Mouse (Mus musculus): ENCODE measurements at regions not wholly inside any gene's neighbourhood (a gene's known extent, or its start where the extent isn't known, plus 50 kb on each side); places are given as distances from the start of the nearest gene placed in this dataset.
A peak's percentile ranks its signal among the peaks of the same experiment; 100 is the strongest.

DNA sequence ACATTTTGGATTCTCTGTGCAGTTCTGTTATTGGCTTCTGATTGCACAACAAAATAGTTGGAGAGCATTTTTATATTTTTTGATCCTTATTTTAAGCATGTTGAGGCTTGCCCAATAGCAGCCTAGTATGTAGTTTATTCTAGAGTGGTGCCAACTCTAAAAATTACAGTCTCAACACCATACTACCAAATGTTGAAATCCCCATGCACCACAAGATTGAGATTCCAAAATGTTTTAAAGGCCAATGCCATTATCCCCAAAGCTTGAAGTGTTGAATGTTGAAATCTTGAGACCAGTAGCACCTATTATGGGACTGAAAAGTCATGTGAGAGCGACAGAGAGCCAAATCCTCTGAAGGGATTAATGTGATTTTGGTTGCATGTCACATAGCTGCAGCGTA lies 104.9 kb upstream of the Rbms1 start:
- no peak for ATAC-seq (ENCODE audit: insufficient read depth)
- H3K36me3 ChIP-seq (ENCODE audit: insufficient read depth), result no peaks in the 10 kb centered on the region

DNA sequence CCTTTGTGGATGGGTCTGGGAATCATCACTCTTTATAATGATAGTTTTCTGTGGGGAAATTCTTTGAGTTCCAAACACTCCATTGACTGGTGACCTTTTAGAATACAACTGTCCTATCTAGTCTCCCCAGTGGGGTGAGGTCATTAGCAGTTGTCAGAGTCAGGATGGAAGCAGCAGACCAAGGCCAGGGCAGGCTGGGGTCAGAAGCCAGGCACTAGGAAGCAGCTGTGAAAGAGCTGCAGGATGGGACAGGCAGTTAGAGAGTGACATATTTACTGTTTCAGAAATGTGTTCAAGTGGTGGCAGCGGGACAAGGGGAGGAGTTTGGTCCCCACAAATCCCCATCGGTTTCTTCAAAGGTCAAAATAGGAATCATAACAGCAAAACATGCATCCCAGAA lies 99.1 kb upstream of the Rbms1 start:
- TF ChIP-seq CTCF (IDR thresholded peaks at IDR 0.05; ENCODE audit: low read depth), result no peak
- ATAC-seq (ENCODE audit: insufficient read depth) (peak; percentile 84), DNase-seq (peak; percentile 65)
- H3K4me3 ChIP-seq (ENCODE audit: low read depth, low read length), result no peak overlapping the region
- H3K4me1 ChIP-seq (ENCODE audit: insufficient read depth), result peaks cover 13% of the 10 kb centered on the region
- no peaks in the 10 kb centered on the region for H3K27me3 ChIP-seq (ENCODE audit: insufficient read depth, low read length)
- no peak overlapping the region for H3K27ac ChIP-seq (ENCODE audit: low read depth)
- 34% methylated on average over 2 of the region's 2 CpGs for WGBS
- H3K9me3 ChIP-seq (ENCODE audit: low read depth, low read length), result no peaks in the 10 kb centered on the region
- no peaks in the 10 kb centered on the region for H3K36me3 ChIP-seq (ENCODE audit: insufficient read depth)
- no peak overlapping the region for H3K9ac ChIP-seq
- no peak overlapping the region for H3K4me2 ChIP-seq

More for the DNA sequence above, 104.9 kb upstream of the Rbms1 start:
- TF ChIP-seq CTCF (IDR thresholded peaks at IDR 0.05; ENCODE audit: low read depth), result no peak
- no peak overlapping the region for H3K9ac ChIP-seq
- no peak overlapping the region for H3K27ac ChIP-seq (ENCODE audit: low read depth)
- WGBS, result 79% methylated on average over 2 of the region's 2 CpGs
- H3K27me3 ChIP-seq (ENCODE audit: insufficient read depth, low read length), result no peaks in the 10 kb centered on the region
- H3K4me2 ChIP-seq, result no peak overlapping the region
- DNase-seq, result no peak
- no peak overlapping the region for H3K4me3 ChIP-seq (ENCODE audit: low read depth, low read length)
- H3K9me3 ChIP-seq (ENCODE audit: low read depth, low read length), result no peaks in the 10 kb centered on the region
- H3K4me1 ChIP-seq (ENCODE audit: insufficient read depth), result 0 out of 2 replicates have a peak, but pooled peaks cover 3% of the 10 kb centered on the region

DNA sequence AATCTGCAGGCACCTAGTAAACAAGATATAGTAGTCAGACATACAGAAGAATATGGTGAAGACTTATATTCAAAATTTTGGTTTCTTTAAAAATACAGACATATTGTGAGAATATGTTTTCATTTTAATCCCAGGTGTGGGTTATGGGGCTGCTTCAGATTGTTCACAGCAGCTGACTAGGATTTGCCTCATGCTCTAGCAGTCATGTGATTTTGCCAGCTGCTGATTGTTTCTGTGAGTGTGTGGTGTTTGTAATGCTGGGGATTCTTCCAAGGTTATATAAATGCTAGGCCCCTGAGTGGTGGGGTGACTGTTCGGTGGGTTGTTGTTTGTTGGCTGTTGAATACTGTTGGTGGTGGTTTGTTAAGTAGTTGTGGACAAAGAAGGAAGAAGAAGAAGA lies 97.9 kb upstream of the Rbms1 start:
- H3K9me3 ChIP-seq (ENCODE audit: low read depth, low read length), result no peaks in the 10 kb centered on the region
- TF ChIP-seq CTCF (IDR thresholded peaks at IDR 0.05; ENCODE audit: low read depth), result no peak
- DNase-seq, result no peak
- peaks cover 13% of the 10 kb centered on the region for H3K4me1 ChIP-seq (ENCODE audit: insufficient read depth)
- H3K9ac ChIP-seq, result no peak overlapping the region
- H3K4me3 ChIP-seq (ENCODE audit: low read depth, low read length), result no peak overlapping the region
- no peak overlapping the region for H3K27ac ChIP-seq (ENCODE audit: low read depth)
- ATAC-seq (ENCODE audit: insufficient read depth), result no peak
- no peaks in the 10 kb centered on the region for H3K36me3 ChIP-seq (ENCODE audit: insufficient read depth)
- WGBS, result 72% methylated on average over 1 of the region's 1 CpGs
- H3K27me3 ChIP-seq (ENCODE audit: insufficient read depth, low read length), result no peaks in the 10 kb centered on the region
- no peak overlapping the region for H3K4me2 ChIP-seq

DNA sequence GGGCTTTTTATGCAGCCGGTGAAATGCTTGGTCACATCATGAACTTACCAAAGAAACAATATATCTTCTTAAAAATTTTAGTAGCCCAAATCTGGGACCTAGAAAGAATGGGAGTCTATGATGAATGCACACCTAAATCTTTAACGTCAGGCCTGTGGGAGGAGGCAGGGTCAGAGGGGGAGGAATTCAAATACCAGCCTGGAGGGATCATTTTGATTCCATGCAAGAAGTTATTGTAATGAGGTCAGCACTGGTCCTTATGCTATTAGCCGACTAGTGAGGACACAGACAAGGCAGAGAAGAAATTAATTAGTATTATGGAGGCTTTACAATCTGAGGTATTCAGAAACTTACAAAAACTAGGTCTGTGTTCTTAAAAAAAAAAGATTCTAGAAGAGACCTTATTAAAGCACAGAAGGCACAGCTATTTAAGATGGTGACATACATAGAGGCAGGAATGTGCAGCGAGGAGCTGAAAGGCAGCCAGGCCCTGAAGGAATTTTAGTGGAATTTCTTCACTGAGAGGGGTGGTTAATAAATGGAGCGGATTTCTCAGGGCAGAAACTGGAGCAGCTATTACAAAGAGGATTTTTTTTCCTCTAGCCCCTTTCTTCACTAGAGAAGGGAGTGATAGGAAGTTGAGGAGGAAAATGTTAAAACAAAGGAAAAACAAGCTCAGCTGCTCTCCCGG lies 95.7 kb upstream of the Rbms1 start:
- no peak overlapping the region for H3K9ac ChIP-seq
- no peaks in the 10 kb centered on the region for H3K36me3 ChIP-seq (ENCODE audit: insufficient read depth)
- peak; percentile 80 for DNase-seq
- no peaks in the 10 kb centered on the region for H3K27me3 ChIP-seq (ENCODE audit: insufficient read depth, low read length)
- H3K4me2 ChIP-seq, result no peak overlapping the region
- H3K9me3 ChIP-seq (ENCODE audit: low read depth, low read length), result no peaks in the 10 kb centered on the region
- 17% methylated on average over 6 of the region's 6 CpGs for WGBS
- peak; percentile 82; the same call in 1 of the 2 replicates for ATAC-seq (ENCODE audit: insufficient read depth)
- no peak overlapping the region for H3K4me3 ChIP-seq (ENCODE audit: low read depth, low read length)
- peaks cover 13% of the 10 kb centered on the region for H3K4me1 ChIP-seq (ENCODE audit: insufficient read depth)
- no peak for TF ChIP-seq CTCF (IDR thresholded peaks at IDR 0.05; ENCODE audit: low read depth)
- H3K27ac ChIP-seq (ENCODE audit: low read depth), result peak overlapping the region; percentile 79

DNA sequence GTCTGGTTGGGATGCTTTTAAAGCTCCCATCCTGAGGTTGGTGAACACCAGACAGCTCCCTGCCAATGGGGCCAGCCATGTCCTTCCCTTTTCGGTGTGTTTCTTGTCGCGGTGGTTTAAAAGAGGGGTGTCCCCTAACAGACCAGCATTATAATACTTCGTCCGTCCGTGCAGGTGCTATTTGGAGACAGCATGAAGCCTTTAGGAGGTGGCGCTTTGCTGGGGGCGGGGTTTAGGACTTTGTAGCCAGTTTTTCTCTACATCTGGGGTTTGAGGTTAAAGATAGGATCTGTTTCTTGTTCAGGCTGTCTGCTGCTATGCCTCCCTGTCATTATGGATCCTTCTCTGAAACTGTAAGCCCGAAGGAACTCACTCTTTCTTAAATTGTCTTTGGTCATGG lies 89.3 kb upstream of the Rbms1 start:
- no peak for DNase-seq
- H3K36me3 ChIP-seq (ENCODE audit: insufficient read depth), result no peaks in the 10 kb centered on the region
- 74% methylated on average over 9 of the region's 9 CpGs for WGBS

DNA sequence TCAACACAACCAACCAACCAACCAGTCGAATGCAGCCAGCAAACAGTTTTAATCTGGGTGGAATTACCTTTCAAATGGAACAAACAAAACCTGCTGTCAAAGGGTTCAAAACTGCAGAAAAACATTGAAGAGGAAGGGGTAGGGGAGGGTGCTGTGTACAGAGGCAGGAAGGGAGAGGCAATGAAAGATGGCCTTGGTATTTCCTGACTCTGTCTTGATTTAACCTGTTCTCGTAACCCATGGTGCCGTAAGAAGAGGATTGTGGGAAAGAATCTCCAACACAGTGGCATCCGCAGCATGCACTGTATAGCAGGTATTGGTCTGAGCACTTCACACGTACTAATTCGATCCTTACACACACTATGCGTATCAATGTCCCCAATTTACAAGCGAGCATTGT lies 88.8 kb upstream of the Rbms1 start:
- Histone ChIP-seq H3K36me3 (ENCODE audit: insufficient read depth) (no peaks in the 10 kb centered on the region), H3K4me3 (ENCODE audit: low read depth, low read length) (no peak overlapping the region), H3K4me1 (ENCODE audit: insufficient read depth) (no peaks in the 10 kb centered on the region), H3K4me2 (no peak overlapping the region), H3K9me3 (ENCODE audit: low read depth, low read length) (no peaks in the 10 kb centered on the region), H3K27me3 (ENCODE audit: insufficient read depth, low read length) (no peaks in the 10 kb centered on the region), H3K27ac (ENCODE audit: low read depth) (no peak overlapping the region), H3K9ac (no peak overlapping the region)
- no peak for TF ChIP-seq CTCF (IDR thresholded peaks at IDR 0.05; ENCODE audit: low read depth)
- DNase-seq, result no peak
- WGBS, result 77% methylated on average over 8 of the region's 8 CpGs
- no peak for ATAC-seq (ENCODE audit: insufficient read depth)

More for the DNA sequence above, 89.3 kb upstream of the Rbms1 start:
- Histone ChIP-seq H3K9me3 (ENCODE audit: low read depth, low read length) (no peaks in the 10 kb centered on the region), H3K27me3 (ENCODE audit: insufficient read depth, low read length) (no peaks in the 10 kb centered on the region), H3K4me2 (no peak overlapping the region), H3K4me1 (ENCODE audit: insufficient read depth) (no peaks in the 10 kb centered on the region), H3K27ac (ENCODE audit: low read depth) (no peak overlapping the region), H3K4me3 (ENCODE audit: low read depth, low read length) (no peak overlapping the region), H3K9ac (no peak overlapping the region)
- ATAC-seq (ENCODE audit: insufficient read depth), result no peak
- no peak for TF ChIP-seq CTCF (IDR thresholded peaks at IDR 0.05; ENCODE audit: low read depth)

DNA sequence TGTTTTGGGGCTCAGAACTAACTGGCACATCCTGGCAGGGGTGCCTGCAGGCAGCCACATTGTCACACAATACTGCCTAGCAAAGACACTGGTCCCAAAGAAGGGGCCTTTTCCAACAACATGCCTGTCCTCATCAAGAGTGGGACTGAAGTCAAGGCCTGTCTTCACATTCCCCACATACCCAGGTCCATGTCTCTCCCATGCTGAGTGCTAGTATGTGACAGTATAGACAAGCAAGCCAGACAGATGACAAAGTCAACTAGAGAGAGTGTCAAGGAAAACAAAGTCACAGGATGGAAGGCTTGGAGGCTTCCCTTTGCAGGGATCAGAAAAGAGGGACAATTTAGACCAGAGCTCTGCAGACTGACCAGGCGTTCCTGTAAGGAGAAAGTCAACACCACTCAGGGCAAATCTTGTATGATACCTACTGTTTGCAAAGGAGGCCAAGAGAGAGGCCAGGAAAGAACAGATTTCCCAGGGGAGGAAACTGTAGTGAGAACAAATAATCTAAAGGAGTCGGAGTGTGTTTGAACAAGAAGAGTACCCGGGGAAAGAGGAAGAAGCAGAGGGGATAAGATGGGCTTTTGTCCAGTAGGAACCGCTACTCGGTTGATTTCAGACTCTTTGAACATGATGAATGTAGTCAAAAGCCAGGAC lies 83.2 kb upstream of the Rbms1 start:
- no peaks in the 10 kb centered on the region for H3K4me1 ChIP-seq (ENCODE audit: insufficient read depth)
- no peak for TF ChIP-seq CTCF (IDR thresholded peaks at IDR 0.05; ENCODE audit: low read depth)
- no peak overlapping the region for H3K27ac ChIP-seq (ENCODE audit: low read depth)
- WGBS, result 41% methylated on average over 5 of the region's 5 CpGs
- peak; percentile 16 for DNase-seq
- no peak overlapping the region for H3K4me3 ChIP-seq (ENCODE audit: low read depth, low read length)
- H3K9ac ChIP-seq, result no peak overlapping the region
- no peaks in the 10 kb centered on the region for H3K27me3 ChIP-seq (ENCODE audit: insufficient read depth, low read length)
- no peaks in the 10 kb centered on the region for H3K9me3 ChIP-seq (ENCODE audit: low read depth, low read length)
- ATAC-seq (ENCODE audit: insufficient read depth), result no peak
- H3K36me3 ChIP-seq (ENCODE audit: insufficient read depth), result no peaks in the 10 kb centered on the region
- no peak overlapping the region for H3K4me2 ChIP-seq
